In the genomic region with DNA sequence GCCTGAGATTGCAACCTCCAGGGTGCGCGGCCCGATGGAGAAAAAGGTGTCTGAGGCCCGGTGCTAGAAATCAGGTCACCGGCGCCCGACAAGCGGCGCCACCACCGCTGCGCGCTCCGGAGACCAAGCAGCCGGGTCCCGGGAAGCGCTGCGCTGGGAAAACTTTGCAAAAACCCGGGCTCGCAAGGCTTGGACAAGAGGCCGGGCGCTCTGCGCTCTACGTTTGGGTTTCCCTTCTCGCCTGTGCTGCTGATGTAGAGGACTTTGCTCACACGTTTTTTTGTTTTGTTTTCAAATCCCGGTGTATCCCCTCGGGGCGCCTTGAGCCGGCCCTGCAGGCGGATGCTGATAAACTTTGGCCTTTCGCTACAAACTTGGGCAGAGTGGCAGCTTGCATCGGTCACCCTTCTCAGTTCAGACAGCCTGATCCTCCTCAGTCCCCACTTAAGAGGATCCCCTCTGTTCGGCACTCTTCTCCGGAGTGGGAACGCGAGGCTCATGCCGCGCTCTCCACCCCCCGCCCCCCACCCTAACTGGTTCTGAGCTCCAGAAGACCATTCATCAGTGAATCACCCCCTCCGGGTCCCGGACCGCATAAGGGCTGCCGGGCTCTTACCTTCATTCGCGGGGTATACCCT, we compare ENCODE assay signal across 8 mouse cellular contexts. TPM values are rescaled to one million over a fixed set of nuclear protein-coding genes. Genes with fewer than 3 reads are reported as not detected.
A peak's percentile ranks its signal among the peaks of the same experiment; 100 is the strongest.
DNase-seq lines count a peak whose midpoint lies in the region; ATAC-seq and TF ChIP-seq lines count a peak whose summit lies in the region.

No protein-coding gene starts in this region.

- H3K4me1 ChIP-seq in forebrain, embryonic 10.5 days = peaks cover 60% of the 10 kb centered on the region
- peaks cover 8% of the 10 kb centered on the region for H3K4me1 ChIP-seq in heart, embryonic 16.5 days (ENCODE audit: control insufficient read depth, insufficient read depth, low read length)
- H3K4me1 ChIP-seq in lung, postnatal 0 days (ENCODE audit: insufficient read depth, low read depth, low read length) = peaks cover 6% of the 10 kb centered on the region; the same call in 1 of the 2 replicates

- DNase-seq in 3T3-L1 (ENCODE audit: low read depth, low spot score) (peak; percentile 55), ZHBTc4 (ENCODE audit: low read depth, low spot score) (peak; percentile 49)
- peak; percentile 71 for DNase-seq in forebrain, embryonic 10.5 days (ENCODE audit: extremely low spot score, low spot score)
- peak; percentile 68 for DNase-seq in kidney, postnatal 14 days
- peak; percentile 66 for DNase-seq in lung, postnatal 0 days (ENCODE audit: low spot score)
- peak; percentile 47 for DNase-seq in ovary, postnatal 36 days (ENCODE audit: low spot score)
- no peak for DNase-seq in thymus, postnatal 36 days

- under 1% methylated on average over 45 of the region's 45 CpGs for WGBS in forebrain, embryonic 10.5 days
- under 1% methylated on average over 45 of the region's 45 CpGs for whole genome bisulfite sequencing in heart, embryonic 16.5 days
- WGBS in lung, postnatal 0 days = under 1% methylated on average over 45 of the region's 45 CpGs

- peak overlapping the region; percentile 96 for H3K4me2 ChIP-seq in heart, embryonic 16.5 days (ENCODE audit: low read depth, low read length)
- H3K4me2 ChIP-seq in lung, postnatal 0 days (replicated peaks; ENCODE audit: low read depth, low read length) = peak overlapping the region; percentile 91

- H3K9ac ChIP-seq in heart, embryonic 16.5 days (ENCODE audit: low read length) = peak overlapping the region; percentile 73
- peak overlapping the region; percentile 52 for H3K9ac ChIP-seq in lung, postnatal 0 days (replicated peaks; ENCODE audit: low read depth)

- TF ChIP-seq CTCF in lung, postnatal 0 days (IDR thresholded peaks at IDR 0.05) = peak; percentile 33; the same call in 1 of the 2 replicates

- no peak for TF ChIP-seq EP300 in lung, postnatal 0 days (IDR thresholded peaks at IDR 0.05)

- peaks cover 16% of the 10 kb centered on the region for H3K36me3 ChIP-seq in forebrain, embryonic 10.5 days (replicated peaks)
- no peaks in the 10 kb centered on the region for H3K36me3 ChIP-seq in heart, embryonic 16.5 days (ENCODE audit: control insufficient read depth, insufficient read depth)
- H3K36me3 ChIP-seq in lung, postnatal 0 days (ENCODE audit: insufficient read depth, low read length) = no peaks in the 10 kb centered on the region

- peak overlapping the region; percentile 81 for H3K4me3 ChIP-seq in forebrain, embryonic 10.5 days
- peak overlapping the region; percentile 79 for H3K4me3 ChIP-seq in heart, embryonic 16.5 days (ENCODE audit: low read length)
- H3K4me3 ChIP-seq in lung, postnatal 0 days (ENCODE audit: low read depth, low read length) = peak overlapping the region; percentile 65

- peaks cover 36% of the 10 kb centered on the region for H3K27me3 ChIP-seq in forebrain, embryonic 10.5 days (ENCODE audit: poor library complexity, severe bottlenecking)
- H3K27me3 ChIP-seq in heart, embryonic 16.5 days (ENCODE audit: control insufficient read depth, insufficient read depth, low read length) = peaks cover 6% of the 10 kb centered on the region
- H3K27me3 ChIP-seq in lung, postnatal 0 days (replicated peaks; ENCODE audit: insufficient read depth, low read length) = no peaks in the 10 kb centered on the region

- peak overlapping the region; percentile 93 for H3K27ac ChIP-seq in forebrain, embryonic 10.5 days
- peak overlapping the region; percentile 46 for H3K27ac ChIP-seq in heart, embryonic 16.5 days (ENCODE audit: low read length)
- H3K27ac ChIP-seq in lung, postnatal 0 days (ENCODE audit: low read length) = peak overlapping the region; percentile 40; the same call in 1 of the 2 replicates

- ATAC-seq in heart, embryonic 16.5 days (replicated peaks; ENCODE audit: extremely low read depth, insufficient read depth, low FRiP score) = peak; percentile 16; the same call in 1 of the 2 replicates
- peak; percentile 15 for ATAC-seq in lung, postnatal 0 days

- H3K9me3 ChIP-seq in forebrain, embryonic 10.5 days = no peaks in the 10 kb centered on the region
- no peaks in the 10 kb centered on the region for H3K9me3 ChIP-seq in heart, embryonic 16.5 days (replicated peaks; ENCODE audit: control insufficient read depth, low read length)
- H3K9me3 ChIP-seq in lung, postnatal 0 days (ENCODE audit: low read length) = no peaks in the 10 kb centered on the region

RNA-seq across cellular contexts. Expression of a gene that starts 0.4 kb away (rescaled TPM):
- 22.9 and 25.9 TPM in 2 replicates for polyA plus RNA-seq in forebrain, embryonic 10.5 days (2016; fragmentation: Nextera tagmentation; extraction: Ambion mirVana)
- polyA plus RNA-seq in heart, embryonic 16.5 days (2015; fragmentation: Nextera tagmentation; extraction: Ambion mirVana) = 9.0 and 9.1 TPM in 2 replicates
- 9.5 and 9.6 TPM in 2 replicates for polyA plus RNA-seq in lung, postnatal 0 days (2015; fragmentation: Nextera tagmentation; extraction: Ambion mirVana)

Comparison
In these comparisons a context has a peak if more than half of its experiments do, and no peak if none do; other contexts are left out.
1. DNase-seq: peak in 3T3-L1 (single experiment), ZHBTc4 (single experiment), forebrain, embryonic 10.5 days (single experiment), kidney, postnatal 14 days (single experiment), lung, postnatal 0 days (single experiment) and ovary, postnatal 36 days (single experiment); none in thymus, postnatal 36 days (0 of 2).
2. H3K27ac ChIP-seq: peak in every context shown above with its lines; median percentile 93 in forebrain, embryonic 10.5 days; 46 in heart, embryonic 16.5 days; 40 in lung, postnatal 0 days.
3. Peak in every context shown above with its lines, with median percentiles within 50 percentile points of each other: H3K4me3 ChIP-seq.